Mouse (Mus musculus) cortical plate, adult 2 months (tissue): ENCODE data around the gene Tmem256. TPM values are rescaled to one million over a fixed set of nuclear protein-coding genes. Genes with fewer than 3 reads are reported as not detected.
A peak's percentile ranks its signal among the peaks of the same experiment; 100 is the strongest.

Experiments
- H3K27ac ChIP-seq: fragments of 200-500 bp; 2 replicates; pipeline ENCODE4 v1.5.1; 2012; ENCODE audit warnings: low read length, control low read depth, inconsistent platforms; ENCODE audit not compliant: insufficient read depth
- H3K4me1 ChIP-seq: fragments of 200-500 bp; 2 replicates; pipeline ENCODE4 v1.6.1; 2011; ENCODE audit warnings: low read length; ENCODE audit not compliant: control insufficient read depth, insufficient read depth
- H3K4me3 ChIP-seq: fragments of 200-500 bp; 2 replicates; pipeline ENCODE4 v1.5.1; 2011; ENCODE audit warnings: mild to moderate bottlenecking, low read length, control low read depth; ENCODE audit not compliant: insufficient read depth
- CTCF ChIP-seq: fragments of 200-500 bp; IDR thresholded peaks from 2 replicates; pipeline ENCODE4 v1.5.1; 2011; ENCODE audit warnings: mild to moderate bottlenecking, control low read depth, low read length; ENCODE audit not compliant: insufficient read depth; ENCODE audit errors: extremely low read depth
- POLR2A ChIP-seq: fragments of 200-500 bp; IDR thresholded peaks from 2 replicates; pipeline ENCODE4 v1.6.1; 2011; ENCODE audit warnings: mild to moderate bottlenecking, low read length, control low read depth; ENCODE audit not compliant: insufficient read depth; ENCODE audit errors: extremely low read depth
- polyA plus RNA-seq: library from polyadenylated mRNA; depleted of rRNA; stranded (reverse); fragments of >200 nt; gene quantifications from 2 replicates; pipeline ENCODE4 v1.2.3, GENCODE M21; 2012

Gene Tmem256
- polyA plus RNA-seq, 1 experiment, result 234 TPM

DNA sequence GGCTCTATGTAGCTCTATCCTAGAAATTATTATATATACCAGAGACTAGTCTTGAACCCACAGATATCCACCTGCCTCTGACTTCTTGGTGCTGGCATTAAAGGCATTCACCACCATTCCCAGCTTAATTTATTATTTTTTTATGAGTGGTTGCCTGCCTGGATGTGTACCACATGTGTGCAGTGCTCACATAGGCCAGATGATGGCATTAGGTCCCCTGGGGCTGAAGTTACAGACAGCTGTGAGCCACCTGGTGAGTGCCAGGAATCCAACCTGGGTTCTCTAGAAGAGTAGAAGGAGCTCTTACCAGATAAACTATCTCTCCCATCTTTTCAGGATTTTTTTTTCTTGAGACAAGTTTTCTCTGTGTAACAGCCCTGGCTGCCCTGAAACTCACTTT lies 28.0 kb upstream of the Tmem256 start:
- no peak overlapping the region for H3K4me3 ChIP-seq
- no peak overlapping the region for H3K27ac ChIP-seq
- TF ChIP-seq POLR2A (no peak), CTCF (no peak)
- no peaks in the 10 kb centered on the region for H3K4me1 ChIP-seq

DNA sequence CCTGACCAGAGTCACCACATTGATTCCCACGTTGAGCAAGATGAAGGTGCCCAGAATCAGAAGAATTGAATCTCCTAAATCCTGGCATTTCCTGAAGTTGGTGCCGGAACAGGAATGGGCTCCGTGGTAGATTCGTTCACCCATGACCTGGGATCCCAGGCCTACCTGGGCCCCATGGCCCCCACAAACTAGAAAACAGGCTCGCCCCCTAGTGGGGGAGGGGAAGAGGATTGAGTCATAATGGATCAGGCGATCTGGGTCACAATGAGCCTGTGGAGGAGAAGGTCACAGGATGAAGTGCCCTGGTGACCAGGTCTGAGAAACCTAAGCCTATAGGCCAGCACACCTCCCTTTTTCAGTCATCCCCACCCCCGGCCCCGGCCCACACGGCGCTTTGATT lies 23.2 kb upstream of the Tmem256 start, which contains the start of gene Gm39566:
Gene Gm39566 (minus strand): TSS at position 144 of the 400 bp plus-strand sequence.
- Histone ChIP-seq H3K27ac (no peak within 1 kb of the TSS), H3K4me3 (no peak within 1 kb of the TSS), H3K4me1 (no peaks in the 10 kb centered on the region)
- no peak for TF ChIP-seq POLR2A
- no peak for TF ChIP-seq CTCF

DNA sequence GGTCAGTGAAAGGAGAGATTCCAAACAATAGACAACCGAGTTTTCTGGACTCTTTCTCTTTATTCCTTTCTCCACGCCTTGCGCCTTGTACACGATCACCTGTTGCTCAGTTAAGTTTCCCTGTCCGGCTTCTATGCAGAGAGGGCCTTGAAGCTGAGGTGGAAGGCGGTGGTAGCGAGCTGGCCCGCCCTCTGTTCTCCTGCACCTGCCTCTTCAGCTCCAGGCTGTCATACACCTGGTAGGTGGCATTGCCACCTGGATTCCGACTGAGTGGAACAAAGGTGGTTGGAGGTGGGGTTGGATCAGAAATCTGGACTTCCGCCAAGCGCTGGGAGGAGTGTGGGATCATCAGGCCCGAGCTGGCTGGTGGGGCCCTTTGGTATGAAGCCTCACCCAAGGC lies 21.8 kb upstream of the Tmem256 start:
- H3K4me1 ChIP-seq, result no peaks in the 10 kb centered on the region
- no peak overlapping the region for H3K4me3 ChIP-seq
- H3K27ac ChIP-seq, result no peak overlapping the region
- TF ChIP-seq CTCF (no peak), POLR2A (no peak)

DNA sequence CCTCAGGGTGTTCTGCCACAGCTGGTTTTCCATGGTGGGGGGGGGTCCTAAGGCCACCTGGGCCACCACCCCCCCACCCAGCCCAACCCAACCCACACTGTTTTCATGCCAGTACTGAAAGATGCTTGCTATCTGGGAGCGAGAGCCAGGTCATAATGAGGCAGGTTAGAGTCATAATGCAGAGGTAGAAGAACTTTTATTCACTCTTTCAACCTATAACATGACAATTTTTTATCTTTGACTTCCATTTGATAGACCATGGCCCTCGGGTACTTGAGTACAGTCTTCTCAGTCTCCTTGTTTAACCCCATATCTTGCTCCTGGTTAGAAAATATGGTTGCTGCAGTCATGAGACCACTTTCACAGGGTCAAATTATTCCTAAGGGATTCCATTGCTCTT lies 19.9 kb upstream of the Tmem256 start, which contains the start of gene Spem2:
Gene Spem2 (minus strand): TSS at position 101 of the 400 bp plus-strand sequence.
- TF ChIP-seq CTCF, result no peak
- no peak for TF ChIP-seq POLR2A
- no peak within 1 kb of the TSS for H3K4me3 ChIP-seq
- H3K27ac ChIP-seq, result no peak within 1 kb of the TSS
- no peaks in the 10 kb centered on the region for H3K4me1 ChIP-seq

DNA sequence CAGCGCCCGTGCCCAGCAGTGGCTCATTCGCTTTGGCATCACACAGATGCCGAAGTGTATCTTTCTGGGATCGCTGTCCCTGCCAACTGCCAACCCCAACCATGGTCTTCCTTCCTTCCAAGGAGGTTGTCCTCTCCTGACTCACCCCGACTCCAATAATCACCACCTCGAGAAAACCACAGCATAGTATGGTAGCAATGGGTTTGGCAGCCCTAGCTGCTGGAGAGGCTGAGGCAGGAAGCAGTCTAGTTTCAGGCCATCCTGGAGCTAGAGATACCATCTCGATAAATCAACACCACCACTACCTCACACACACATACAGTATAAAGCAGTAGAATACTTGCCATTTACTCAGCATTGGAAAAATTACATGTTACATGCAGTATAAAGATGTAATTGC lies 19.4 kb upstream of the Tmem256 start:
- H3K27ac ChIP-seq, result no peak overlapping the region
- H3K4me1 ChIP-seq, result no peaks in the 10 kb centered on the region
- H3K4me3 ChIP-seq, result no peak overlapping the region
- no peak for TF ChIP-seq CTCF
- TF ChIP-seq POLR2A, result no peak

DNA sequence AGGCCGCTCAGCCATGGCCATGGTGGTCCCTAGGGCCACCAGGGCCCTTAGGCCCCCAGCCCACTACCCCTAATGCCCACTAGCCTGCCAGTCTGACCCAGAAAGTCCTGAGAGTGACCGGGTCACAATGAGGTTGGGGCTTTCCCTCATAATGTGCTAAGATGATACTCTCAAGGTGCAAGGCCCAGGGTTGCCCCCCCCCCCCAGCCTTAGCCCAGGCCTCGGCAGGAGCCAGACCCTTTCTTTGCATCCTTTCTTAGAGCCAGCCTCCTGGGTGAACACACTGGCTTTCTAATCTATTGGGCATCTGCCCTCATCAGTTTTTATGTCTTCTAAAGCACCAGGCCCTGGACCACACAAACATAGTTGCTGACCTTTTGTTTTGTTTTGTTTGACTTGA lies 16.2 kb upstream of the Tmem256 start, which contains the start of gene Spem1:
Gene Spem1 (minus strand): TSS at position 101 of the 400 bp plus-strand sequence.
- Histone ChIP-seq H3K27ac (no peak within 1 kb of the TSS), H3K4me3 (no peak within 1 kb of the TSS), H3K4me1 (no peaks in the 10 kb centered on the region)
- TF ChIP-seq CTCF (no peak), POLR2A (no peak)

DNA sequence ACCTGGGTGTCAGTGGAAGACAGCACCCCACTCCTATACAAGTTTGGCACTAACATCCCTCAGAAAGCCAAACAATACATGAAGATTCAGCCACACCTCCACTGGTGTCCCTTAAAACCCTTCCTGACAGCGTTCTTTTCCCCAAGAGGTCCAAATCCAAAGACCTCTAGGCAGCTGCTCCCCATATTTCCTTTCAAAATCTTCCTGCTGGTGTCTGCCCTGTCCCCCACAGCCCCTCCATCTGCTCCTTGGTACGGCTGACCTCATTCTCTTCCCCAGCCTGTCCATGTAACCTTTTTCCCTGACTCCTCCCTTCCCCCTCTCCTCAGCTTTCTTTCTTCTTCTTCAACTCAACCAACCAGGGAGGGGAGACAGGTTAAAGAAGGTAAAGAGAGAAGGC lies 14.9 kb upstream of the Tmem256 start:
- no peaks in the 10 kb centered on the region for H3K4me1 ChIP-seq
- no peak overlapping the region for H3K4me3 ChIP-seq
- TF ChIP-seq CTCF (no peak), POLR2A (no peak)
- no peak overlapping the region for H3K27ac ChIP-seq

DNA sequence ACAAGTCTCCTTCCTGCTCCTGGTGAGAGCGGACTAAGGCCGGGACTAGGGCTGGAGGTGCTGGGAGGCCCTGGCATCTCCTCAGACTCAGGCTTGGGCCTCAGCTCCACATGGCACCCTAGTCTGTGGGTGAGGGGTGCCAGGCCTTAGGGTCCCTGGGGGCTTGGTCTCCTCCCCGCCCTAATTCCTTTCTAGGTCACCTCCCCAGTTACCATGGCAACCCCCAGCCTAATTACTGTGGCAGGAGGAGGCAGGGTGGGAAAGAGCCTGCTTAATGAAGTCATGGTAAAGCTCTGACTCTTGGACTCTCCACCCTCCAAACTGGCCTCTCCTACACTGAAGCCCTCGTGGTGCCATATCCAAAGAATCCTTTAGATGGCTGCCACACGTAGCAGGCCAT lies 9.5 kb upstream of the Tmem256 start:
- H3K27ac ChIP-seq, result no peak overlapping the region
- TF ChIP-seq CTCF, result no peak
- peaks cover 6% of the 10 kb centered on the region for H3K4me1 ChIP-seq
- H3K4me3 ChIP-seq, result no peak overlapping the region

DNA sequence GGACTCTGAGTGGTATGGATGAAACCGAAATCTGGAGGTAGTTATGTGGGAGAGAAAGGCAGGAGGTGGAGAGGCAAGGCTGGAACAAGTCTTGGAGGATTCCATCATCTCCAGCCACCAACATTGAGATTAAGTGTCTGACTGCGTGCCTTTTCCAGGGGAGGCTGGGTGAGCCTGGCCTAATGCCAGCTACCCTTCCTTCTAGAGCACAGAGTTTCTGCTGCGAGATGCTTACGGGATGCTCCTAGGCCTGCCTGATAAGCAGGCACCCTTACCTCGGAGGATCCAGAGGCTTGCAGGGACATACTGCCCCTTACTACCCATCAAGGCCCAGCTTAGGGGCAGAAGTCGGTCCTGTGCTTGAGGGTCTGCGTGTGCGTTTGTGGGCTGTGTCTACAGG lies 4.8 kb upstream of the Tmem256 start:
- Histone ChIP-seq H3K4me3 (peak overlapping the region; percentile 35; the same call in 1 of the 2 replicates), H3K4me1 (peaks cover 6% of the 10 kb centered on the region), H3K27ac (no peak overlapping the region)
- no peak for TF ChIP-seq CTCF
- no peak for TF ChIP-seq POLR2A

DNA sequence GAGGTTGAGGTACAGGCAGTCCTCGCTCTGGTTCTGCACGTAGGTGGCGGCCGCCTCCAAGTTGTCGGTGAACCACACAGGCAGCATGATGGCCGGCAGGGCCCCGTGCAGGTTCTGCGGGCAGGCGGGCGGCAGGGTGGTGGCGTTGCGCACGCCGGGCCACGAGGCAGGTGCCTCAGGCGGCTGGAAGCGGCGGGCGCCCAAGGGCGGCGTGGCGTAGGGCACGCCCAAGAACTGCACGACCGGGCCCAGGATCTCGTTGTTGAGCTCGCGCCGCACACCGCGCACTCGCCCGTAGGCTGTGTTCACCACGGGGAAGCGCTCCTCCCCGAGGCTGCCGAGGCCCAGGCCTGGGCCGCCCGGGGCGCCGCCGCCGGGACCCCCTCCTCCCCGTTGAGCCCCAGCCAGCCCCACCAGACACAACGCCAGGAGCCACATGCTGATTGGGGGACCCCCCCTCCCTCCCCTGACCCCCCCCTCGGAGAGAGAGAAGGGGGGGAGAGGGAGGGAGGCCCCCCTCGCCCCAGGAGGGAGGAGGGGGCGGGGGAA lies 4.2 kb upstream of the Tmem256 start:
- TF ChIP-seq POLR2A, result no peak
- TF ChIP-seq CTCF, result no peak
- Histone ChIP-seq H3K4me1 (peaks cover 6% of the 10 kb centered on the region), H3K4me3 (peak overlapping the region; percentile 35; the same call in 1 of the 2 replicates), H3K27ac (no peak overlapping the region)
